Mouse (Mus musculus): Measurements from ENCODE around the gene Pnpt1. TPM values are rescaled to one million over a fixed set of nuclear protein-coding genes. Genes with fewer than 3 reads are reported as not detected.

Gene Pnpt1
- polyA plus RNA-seq (2014; fragmentation: Nextera tagmentation; extraction: Ambion mirVana): 26.9 and 29.9 TPM in 2 replicates

- peak within 1 kb of the TSS; percentile 56 for H3K4me3 ChIP-seq (replicated peaks; ENCODE audit: low read length)
- peaks cover 19% of the 10 kb centered on the region for H3K36me3 ChIP-seq (replicated peaks; ENCODE audit: control insufficient read depth, insufficient read depth)
- no peaks in the 10 kb centered on the region for H3K9me3 ChIP-seq (ENCODE audit: control insufficient read depth, low read length)
- WGBS: 6% methylated on average over 50 of the region's 50 CpGs
- peak within 1 kb of the TSS; percentile 67 for H3K9ac ChIP-seq
- H3K4me2 ChIP-seq (replicated peaks): peak within 1 kb of the TSS; percentile 78
- peak within 1 kb of the TSS; percentile 56 for H3K27ac ChIP-seq
- no peaks in the 10 kb centered on the region for H3K27me3 ChIP-seq (ENCODE audit: control insufficient read depth, insufficient read depth, low read length)
- peaks cover 3% of the 10 kb centered on the region; the same call in 1 of the 2 replicates for H3K4me1 ChIP-seq (replicated peaks; ENCODE audit: control insufficient read depth, insufficient read depth, low read length)
- DNase-seq (ENCODE audit: low spot score): peak; percentile 89
- ATAC-seq (ENCODE audit: low FRiP score): peak; percentile 100
Observed at GRCm38 (mm10) chr11:29130385-29131355, at the start of gene Pnpt1. TSS of gene Pnpt1 (plus strand) at chr11:29130744.

GRCm38 (mm10) chr11:29092403-29092802 is 38.1 kb upstream of the Pnpt1 start:
- no peak overlapping the region for H3K9ac ChIP-seq
- ATAC-seq (ENCODE audit: low FRiP score) (no peak), DNase-seq (ENCODE audit: low spot score) (no peak)
- H3K4me1 ChIP-seq (replicated peaks; ENCODE audit: control insufficient read depth, insufficient read depth, low read length): no peaks in the 10 kb centered on the region
- H3K4me2 ChIP-seq (replicated peaks): no peak overlapping the region
- no peaks in the 10 kb centered on the region for H3K9me3 ChIP-seq (ENCODE audit: control insufficient read depth, low read length)
- no peak overlapping the region for H3K27ac ChIP-seq
- no peak overlapping the region for H3K4me3 ChIP-seq (replicated peaks; ENCODE audit: low read length)
- WGBS: 86% methylated on average over 2 of the region's 2 CpGs
- H3K27me3 ChIP-seq (ENCODE audit: control insufficient read depth, insufficient read depth, low read length): no peaks in the 10 kb centered on the region
- H3K36me3 ChIP-seq (replicated peaks; ENCODE audit: control insufficient read depth, insufficient read depth): no peaks in the 10 kb centered on the region

DNA sequence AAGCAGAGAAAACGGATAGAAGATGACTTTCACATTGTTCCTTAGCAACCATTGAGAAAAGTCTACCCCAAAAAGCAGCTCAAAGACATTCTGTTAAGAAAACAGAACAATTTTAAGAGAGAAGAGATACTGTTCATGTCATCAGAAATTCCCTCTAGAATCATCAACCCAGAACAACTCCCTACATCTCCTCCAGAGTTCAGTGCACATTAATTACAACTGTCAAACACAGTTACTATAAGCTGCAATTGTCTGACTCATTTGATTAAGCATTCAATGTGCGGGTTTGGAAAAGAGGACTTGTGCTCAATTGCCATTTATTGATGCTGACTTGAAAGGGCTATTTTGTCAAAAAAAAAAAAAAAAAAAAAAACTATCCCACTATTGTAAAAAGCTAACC is 31.6 kb upstream of the Pnpt1 start:
- WGBS: 23% methylated on average over 2 of the region's 2 CpGs
- Histone ChIP-seq H3K27ac (no peak overlapping the region), H3K9ac (no peak overlapping the region), H3K4me2 (replicated peaks) (no peak overlapping the region), H3K4me3 (replicated peaks; ENCODE audit: low read length) (no peak overlapping the region), H3K36me3 (replicated peaks; ENCODE audit: control insufficient read depth, insufficient read depth) (no peaks in the 10 kb centered on the region), H3K4me1 (replicated peaks; ENCODE audit: control insufficient read depth, insufficient read depth, low read length) (no peaks in the 10 kb centered on the region), H3K9me3 (ENCODE audit: control insufficient read depth, low read length) (no peaks in the 10 kb centered on the region), H3K27me3 (ENCODE audit: control insufficient read depth, insufficient read depth, low read length) (no peaks in the 10 kb centered on the region)
- DNase-seq (ENCODE audit: low spot score) (no peak), ATAC-seq (ENCODE audit: low FRiP score) (no peak)

GRCm38 (mm10) chr11:29129862-29130384 is 621 bp upstream of the Pnpt1 start:
- H3K4me3 ChIP-seq (replicated peaks; ENCODE audit: low read length): peak overlapping the region; percentile 56
- H3K4me1 ChIP-seq (replicated peaks; ENCODE audit: control insufficient read depth, insufficient read depth, low read length): peaks cover 3% of the 10 kb centered on the region; the same call in 1 of the 2 replicates
- H3K36me3 ChIP-seq (replicated peaks; ENCODE audit: control insufficient read depth, insufficient read depth): peaks cover 16% of the 10 kb centered on the region
- ATAC-seq (ENCODE audit: low FRiP score) (peak; percentile 64), DNase-seq (ENCODE audit: low spot score) (no peak)
- H3K27me3 ChIP-seq (ENCODE audit: control insufficient read depth, insufficient read depth, low read length): no peaks in the 10 kb centered on the region
- no peaks in the 10 kb centered on the region for H3K9me3 ChIP-seq (ENCODE audit: control insufficient read depth, low read length)
- peak overlapping the region; percentile 78 for H3K4me2 ChIP-seq (replicated peaks)
- H3K27ac ChIP-seq: peak overlapping the region; percentile 33; the same call in 1 of the 2 replicates
- H3K9ac ChIP-seq: peak overlapping the region; percentile 67
- WGBS: 61% methylated on average over 11 of the region's 11 CpGs

- Histone ChIP-seq H3K9ac (no peak overlapping the region), H3K4me3 (replicated peaks; ENCODE audit: low read length) (no peak overlapping the region), H3K4me1 (replicated peaks; ENCODE audit: control insufficient read depth, insufficient read depth, low read length) (no peaks in the 10 kb centered on the region), H3K4me2 (replicated peaks) (no peak overlapping the region), H3K27ac (no peak overlapping the region), H3K36me3 (replicated peaks; ENCODE audit: control insufficient read depth, insufficient read depth) (peaks cover 61% of the 10 kb centered on the region), H3K9me3 (ENCODE audit: control insufficient read depth, low read length) (no peaks in the 10 kb centered on the region), H3K27me3 (ENCODE audit: control insufficient read depth, insufficient read depth, low read length) (no peaks in the 10 kb centered on the region)
- WGBS: 72% methylated on average over 1 of the region's 1 CpGs
- DNase-seq (ENCODE audit: low spot score) (peak; percentile 36), ATAC-seq (ENCODE audit: low FRiP score) (no peak)
Observed at GRCm38 (mm10) chr11:29140671-29141070, 10.1 kb downstream of the Pnpt1 start.

GRCm38 (mm10) chr11:29148901-29149300 is 18.4 kb downstream of the Pnpt1 start:
- Histone ChIP-seq H3K4me2 (replicated peaks) (no peak overlapping the region), H3K27ac (no peak overlapping the region), H3K4me1 (replicated peaks; ENCODE audit: control insufficient read depth, insufficient read depth, low read length) (no peaks in the 10 kb centered on the region), H3K4me3 (replicated peaks; ENCODE audit: low read length) (no peak overlapping the region), H3K27me3 (ENCODE audit: control insufficient read depth, insufficient read depth, low read length) (no peaks in the 10 kb centered on the region), H3K9ac (no peak overlapping the region), H3K9me3 (ENCODE audit: control insufficient read depth, low read length) (no peaks in the 10 kb centered on the region), H3K36me3 (replicated peaks; ENCODE audit: control insufficient read depth, insufficient read depth) (peaks cover 59% of the 10 kb centered on the region)
- no peak for ATAC-seq (ENCODE audit: low FRiP score)
- DNase-seq (ENCODE audit: low spot score): no peak
- 94% methylated on average over 2 of the region's 2 CpGs for WGBS

DNA sequence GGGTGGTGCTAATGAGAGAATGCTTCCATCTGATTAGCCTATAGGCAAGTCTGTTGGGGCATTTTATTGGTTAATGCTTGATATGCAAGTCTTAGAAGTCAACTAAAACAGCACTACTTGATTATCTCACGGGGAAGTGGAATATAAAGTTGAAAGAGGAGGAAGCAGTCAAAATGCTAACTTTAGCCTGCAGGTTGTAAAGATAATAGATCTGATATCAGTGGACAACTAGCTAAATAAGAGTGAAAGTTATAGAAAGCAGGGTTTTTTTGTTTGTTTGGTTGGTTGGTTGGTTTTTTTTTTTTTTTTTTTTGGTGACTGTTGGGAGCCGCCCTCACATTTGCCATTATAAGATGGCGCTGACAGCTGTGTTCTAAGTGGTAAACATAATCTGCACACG is 33.0 kb downstream of the Pnpt1 start:
- H3K27ac ChIP-seq: no peak overlapping the region
- ATAC-seq (ENCODE audit: low FRiP score) (no peak), DNase-seq (ENCODE audit: low spot score) (no peak)
- no peak overlapping the region for H3K4me2 ChIP-seq (replicated peaks)
- H3K4me1 ChIP-seq (replicated peaks; ENCODE audit: control insufficient read depth, insufficient read depth, low read length): no peaks in the 10 kb centered on the region
- no peaks in the 10 kb centered on the region for H3K27me3 ChIP-seq (ENCODE audit: control insufficient read depth, insufficient read depth, low read length)
- H3K4me3 ChIP-seq (replicated peaks; ENCODE audit: low read length): no peak overlapping the region
- no peaks in the 10 kb centered on the region for H3K9me3 ChIP-seq (ENCODE audit: control insufficient read depth, low read length)
- no peak overlapping the region for H3K9ac ChIP-seq
- WGBS: 94% methylated on average over 4 of the region's 4 CpGs
- H3K36me3 ChIP-seq (replicated peaks; ENCODE audit: control insufficient read depth, insufficient read depth): peaks cover 33% of the 10 kb centered on the region

DNA sequence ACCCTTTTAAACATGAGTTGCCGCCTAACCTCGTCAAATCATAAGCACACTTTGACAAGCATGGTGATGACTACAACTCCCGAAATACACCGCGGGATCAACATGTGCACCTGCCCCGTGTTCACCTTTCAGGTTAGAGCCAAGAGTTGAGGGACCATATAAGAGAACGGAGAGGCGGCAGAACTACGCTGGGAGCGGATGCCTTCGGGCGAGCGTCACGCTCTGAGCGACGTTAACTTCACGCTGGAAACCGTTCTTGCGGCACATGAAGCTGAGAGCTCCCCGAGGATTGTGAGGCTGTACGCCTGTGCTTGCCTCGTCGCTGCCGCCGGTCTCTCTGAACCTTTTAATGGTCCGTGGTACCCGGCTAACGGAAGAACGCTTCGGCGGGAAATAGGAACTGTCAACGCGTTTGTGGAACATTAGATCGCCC is 41.4 kb downstream of the Pnpt1 start:
- Histone ChIP-seq H3K4me3 (replicated peaks; ENCODE audit: low read length) (peak overlapping the region; percentile 100), H3K36me3 (replicated peaks; ENCODE audit: control insufficient read depth, insufficient read depth) (no peaks in the 10 kb centered on the region), H3K9me3 (ENCODE audit: control insufficient read depth, low read length) (no peaks in the 10 kb centered on the region), H3K27ac (peak overlapping the region; percentile 97), H3K9ac (peak overlapping the region; percentile 100), H3K4me2 (replicated peaks) (peak overlapping the region; percentile 73), H3K4me1 (replicated peaks; ENCODE audit: control insufficient read depth, insufficient read depth, low read length) (peaks cover 21% of the 10 kb centered on the region), H3K27me3 (ENCODE audit: control insufficient read depth, insufficient read depth, low read length) (no peaks in the 10 kb centered on the region)
- DNase-seq (ENCODE audit: low spot score) (peak; percentile 66), ATAC-seq (ENCODE audit: low FRiP score) (peak; percentile 29)
- under 1% methylated on average over 34 of the region's 34 CpGs for WGBS

- Histone ChIP-seq H3K9ac (peak within 1 kb of the TSS; percentile 100), H3K36me3 (replicated peaks; ENCODE audit: control insufficient read depth, insufficient read depth) (no peaks in the 10 kb centered on the region), H3K27me3 (ENCODE audit: control insufficient read depth, insufficient read depth, low read length) (no peaks in the 10 kb centered on the region), H3K27ac (peak within 1 kb of the TSS; percentile 97), H3K9me3 (ENCODE audit: control insufficient read depth, low read length) (no peaks in the 10 kb centered on the region), H3K4me3 (replicated peaks; ENCODE audit: low read length) (peak within 1 kb of the TSS; percentile 100), H3K4me1 (replicated peaks; ENCODE audit: control insufficient read depth, insufficient read depth, low read length) (peaks cover 21% of the 10 kb centered on the region), H3K4me2 (replicated peaks) (peak within 1 kb of the TSS; percentile 87)
- under 1% methylated on average over 50 of the region's 50 CpGs for WGBS
- ATAC-seq (ENCODE audit: low FRiP score) (peak; percentile 99), DNase-seq (ENCODE audit: low spot score) (peak; percentile 95)
Observed at GRCm38 (mm10) chr11:29172563-29173124, 42.1 kb downstream of the Pnpt1 start, which contains the start of gene Ppp4r3b. TSS of gene Ppp4r3b (plus strand) at chr11:29172890.

Data from hindbrain, embryonic 14.5 days (tissue).